Mouse (Mus musculus): ENCODE measurements around the gene Atoh8. TPM values are rescaled to one million over a fixed set of nuclear protein-coding genes. Genes with fewer than 3 reads are reported as not detected.
A peak's percentile ranks its signal among the peaks of the same experiment; 100 is the strongest.

The Atoh8 gene
- total and polyA plus RNA-seq, 3 experiments: 11.0 to 13.5 (median 12.7) TPM

DNA sequence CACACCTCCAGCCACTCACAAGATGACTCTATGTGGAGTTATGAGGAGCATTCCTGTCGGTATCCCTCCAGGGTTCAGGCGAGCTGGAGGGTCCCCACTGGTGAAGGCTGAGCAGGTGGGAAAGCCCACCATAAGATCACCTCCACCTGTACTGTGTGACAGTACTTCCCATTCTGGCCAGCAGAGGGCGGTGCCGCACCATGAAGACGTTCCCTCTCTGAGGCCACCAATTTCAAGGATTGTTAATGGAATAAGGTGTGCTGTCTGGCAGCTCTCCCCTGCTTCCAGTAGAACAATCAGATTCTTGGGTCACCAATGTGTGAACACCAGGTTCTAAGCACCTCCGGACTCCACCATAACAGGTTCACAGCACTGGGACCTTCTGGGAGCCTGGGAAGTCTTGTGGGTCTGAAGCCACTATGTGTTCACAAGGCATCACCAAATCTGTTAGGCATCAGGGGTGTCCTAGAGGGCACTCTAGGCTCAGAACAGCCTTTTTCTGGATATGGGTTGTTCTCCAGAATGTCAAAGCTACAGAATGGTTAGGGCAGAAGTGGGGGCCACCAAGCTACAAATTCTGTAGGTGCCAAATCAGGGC, 49.4 kb downstream of the Atoh8 start:
- H3K27me3 ChIP-seq (ENCODE audit: control insufficient read depth, insufficient read depth, low read length): no peaks in the 10 kb centered on the region
- intact Hi-C loops (cut with DNase I): loop anchor here (1.0 to 2.0 kb wide), 4 partner anchors 31 to 133 kb away; no protein-coding TSS in a partner anchor
- no peak overlapping the region for H3K4me3 ChIP-seq
- WGBS: 3% methylated on average over 6 of the region's 6 CpGs
- peak; percentile 79 to 91 for DNase-seq
- no peaks in the 10 kb centered on the region for H3K79me2 ChIP-seq (replicated peaks; ENCODE audit: control insufficient read depth, insufficient read depth, low read length)
- TF ChIP-seq CTCF (IDR thresholded peaks at IDR 0.05): peak; percentile 96
- peak; percentile 98 for TF ChIP-seq EP300 (IDR thresholded peaks at IDR 0.05; ENCODE audit: insufficient read depth, low read depth, low read length)
- no peak for TF ChIP-seq POLR2A (IDR thresholded peaks at IDR 0.05; ENCODE audit: insufficient read depth, low read depth, low read length)
- H3K4me1 ChIP-seq (ENCODE audit: control insufficient read depth, insufficient read depth, low read length): peaks cover 9% of the 10 kb centered on the region
- no peak overlapping the region for H3K27ac ChIP-seq
- H3K36me3 ChIP-seq (ENCODE audit: control insufficient read depth, insufficient read depth, low read length): no peaks in the 10 kb centered on the region
- no peak overlapping the region for H3K9ac ChIP-seq (ENCODE audit: low read depth, low read length)

DNA sequence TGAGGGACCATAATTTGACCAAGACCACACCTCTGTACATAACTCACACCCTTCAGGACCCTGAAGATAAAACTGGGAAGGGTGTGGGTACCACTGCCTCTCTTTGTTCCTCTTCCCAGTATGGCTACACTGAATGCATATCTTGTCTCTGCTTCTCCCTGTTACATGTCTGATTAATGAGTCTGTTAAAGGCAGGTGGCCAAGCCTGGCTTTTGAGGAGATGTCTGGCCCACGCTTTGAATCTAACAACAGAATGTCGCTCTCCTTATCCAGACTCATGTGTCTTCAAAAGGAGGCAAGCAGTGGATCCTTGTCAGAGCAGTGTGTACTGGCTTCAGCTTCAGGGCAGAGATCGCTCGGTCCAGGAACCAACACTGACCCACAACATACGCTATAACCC, 50.8 kb downstream of the Atoh8 start:
- no peaks in the 10 kb centered on the region for H3K79me2 ChIP-seq (replicated peaks; ENCODE audit: control insufficient read depth, insufficient read depth, low read length)
- TF ChIP-seq POLR2A (IDR thresholded peaks at IDR 0.05; ENCODE audit: insufficient read depth, low read depth, low read length) (no peak), CTCF (IDR thresholded peaks at IDR 0.05) (no peak), EP300 (IDR thresholded peaks at IDR 0.05; ENCODE audit: insufficient read depth, low read depth, low read length) (no peak)
- intact Hi-C loops (cut with DNase I): loop anchor here (2.0 kb wide), 1 partner anchor 134 kb away; no protein-coding TSS in a partner anchor
- no peak overlapping the region for H3K4me3 ChIP-seq
- H3K27me3 ChIP-seq (ENCODE audit: control insufficient read depth, insufficient read depth, low read length): no peaks in the 10 kb centered on the region
- H3K27ac ChIP-seq: no peak overlapping the region
- DNase-seq: no peak
- no peak overlapping the region for H3K9ac ChIP-seq (ENCODE audit: low read depth, low read length)
- peaks cover 10% of the 10 kb centered on the region for H3K4me1 ChIP-seq (ENCODE audit: control insufficient read depth, insufficient read depth, low read length)
- 93% methylated on average over 5 of the region's 5 CpGs for WGBS
- no peaks in the 10 kb centered on the region for H3K36me3 ChIP-seq (ENCODE audit: control insufficient read depth, insufficient read depth, low read length)

DNA sequence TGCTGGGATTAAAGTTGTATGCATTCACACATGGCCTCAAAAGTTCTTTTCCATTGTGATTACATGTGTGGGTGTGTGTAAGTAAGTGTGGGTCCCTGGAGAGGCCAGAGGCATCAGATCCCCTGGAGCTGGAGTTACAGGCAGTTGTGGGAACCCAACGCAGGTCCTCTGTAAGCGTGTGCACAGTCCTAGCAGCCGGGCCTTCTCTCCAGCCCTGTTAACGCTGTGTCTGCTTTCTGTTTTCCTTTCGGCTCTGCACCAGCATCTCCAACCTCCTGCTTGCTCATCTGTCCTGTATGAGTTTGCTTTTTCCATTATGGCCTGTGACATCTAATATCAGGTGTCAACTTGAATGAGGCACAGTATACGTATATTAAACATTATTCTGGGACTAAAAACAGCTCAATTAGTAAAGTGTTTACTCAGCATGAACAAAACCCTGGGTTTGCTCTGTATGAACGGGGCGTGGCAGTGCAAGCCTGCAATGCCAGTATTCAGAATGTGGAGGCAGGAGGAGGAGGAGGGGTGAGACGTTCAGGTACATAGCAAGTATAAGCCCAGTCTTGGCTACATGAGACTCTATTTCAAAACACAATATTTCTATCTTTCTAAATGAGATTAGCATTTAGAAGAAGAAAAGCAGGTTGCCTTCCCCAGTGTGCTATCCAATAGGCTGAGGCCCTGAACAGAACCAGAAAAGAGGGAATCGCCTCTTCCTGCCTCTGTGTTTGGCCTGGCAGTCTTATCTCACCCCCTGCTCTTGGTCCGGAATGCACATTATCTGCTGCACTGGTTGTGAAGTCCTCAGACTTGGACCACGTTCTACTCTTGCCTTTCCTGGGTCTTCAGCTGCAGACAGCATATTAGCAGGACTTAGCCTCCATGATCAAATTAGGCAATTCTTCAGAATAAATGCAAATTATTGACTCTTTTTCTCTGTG, 55.5 kb downstream of the Atoh8 start:
- no peak overlapping the region for H3K9ac ChIP-seq (ENCODE audit: low read depth, low read length)
- no peak overlapping the region for H3K4me3 ChIP-seq
- H3K36me3 ChIP-seq (ENCODE audit: control insufficient read depth, insufficient read depth, low read length): no peaks in the 10 kb centered on the region
- H3K79me2 ChIP-seq (replicated peaks; ENCODE audit: control insufficient read depth, insufficient read depth, low read length): no peaks in the 10 kb centered on the region
- H3K27me3 ChIP-seq (ENCODE audit: control insufficient read depth, insufficient read depth, low read length): no peaks in the 10 kb centered on the region
- 63% methylated on average over 12 of the region's 12 CpGs for WGBS
- DNase-seq: no peak
- intact Hi-C loops (cut with DNase I): no loop called here
- no peak for TF ChIP-seq EP300 (IDR thresholded peaks at IDR 0.05; ENCODE audit: insufficient read depth, low read depth, low read length)
- TF ChIP-seq CTCF (IDR thresholded peaks at IDR 0.05): no peak
- no peak for TF ChIP-seq POLR2A (IDR thresholded peaks at IDR 0.05; ENCODE audit: insufficient read depth, low read depth, low read length)
- H3K4me1 ChIP-seq (ENCODE audit: control insufficient read depth, insufficient read depth, low read length): peaks cover 2% of the 10 kb centered on the region
- H3K27ac ChIP-seq: no peak overlapping the region

DNA sequence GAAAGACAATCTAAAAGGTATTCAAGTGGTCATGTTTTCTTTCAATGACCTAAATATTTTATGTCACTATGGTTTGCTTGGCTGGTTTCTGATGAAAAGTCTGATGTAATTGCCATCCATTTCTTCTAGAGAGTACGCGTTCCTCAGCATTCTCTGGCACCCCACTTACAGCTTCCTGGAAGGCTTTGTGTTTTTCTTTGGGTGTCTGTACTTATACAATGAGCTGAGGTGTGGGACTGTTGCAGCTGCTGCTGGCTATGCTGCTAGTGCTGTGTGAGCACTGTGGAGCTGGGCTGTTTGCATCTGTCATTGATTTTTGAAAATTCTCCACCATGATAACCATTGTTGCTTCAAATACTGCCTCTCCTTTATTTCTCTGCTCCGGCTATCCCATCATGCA, 56.4 kb downstream of the Atoh8 start:
- H3K4me3 ChIP-seq: no peak overlapping the region
- no peaks in the 10 kb centered on the region for H3K36me3 ChIP-seq (ENCODE audit: control insufficient read depth, insufficient read depth, low read length)
- H3K79me2 ChIP-seq (replicated peaks; ENCODE audit: control insufficient read depth, insufficient read depth, low read length): no peaks in the 10 kb centered on the region
- intact Hi-C loops (cut with DNase I): no loop called here
- TF ChIP-seq CTCF (IDR thresholded peaks at IDR 0.05): no peak
- no peak for TF ChIP-seq POLR2A (IDR thresholded peaks at IDR 0.05; ENCODE audit: insufficient read depth, low read depth, low read length)
- TF ChIP-seq EP300 (IDR thresholded peaks at IDR 0.05; ENCODE audit: insufficient read depth, low read depth, low read length): no peak
- no peak overlapping the region for H3K27ac ChIP-seq
- no peak overlapping the region for H3K9ac ChIP-seq (ENCODE audit: low read depth, low read length)
- no peaks in the 10 kb centered on the region for H3K27me3 ChIP-seq (ENCODE audit: control insufficient read depth, insufficient read depth, low read length)
- 80% methylated on average over 3 of the region's 3 CpGs for WGBS
- no peak for DNase-seq
- H3K4me1 ChIP-seq (ENCODE audit: control insufficient read depth, insufficient read depth, low read length): peaks cover 2% of the 10 kb centered on the region

DNA sequence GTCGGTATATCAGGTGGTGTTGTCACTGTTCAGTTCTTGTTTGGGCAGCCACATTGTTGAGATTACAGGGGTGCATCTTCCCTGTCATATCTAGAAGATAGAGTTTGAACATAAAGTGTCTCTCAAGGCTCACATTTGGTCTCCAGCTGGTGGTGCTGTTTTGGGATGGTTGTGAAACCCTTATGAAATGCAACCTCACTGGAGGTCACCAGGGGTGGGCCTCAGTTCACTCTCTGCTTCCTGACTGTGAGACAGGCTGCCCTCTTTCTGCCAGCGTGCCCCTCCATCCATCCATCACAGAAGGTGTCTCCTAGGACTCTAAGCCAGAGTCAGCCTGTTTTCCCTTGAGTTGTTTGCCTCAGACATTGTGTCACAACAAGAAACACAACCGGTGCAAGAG, 58.0 kb downstream of the Atoh8 start:
- DNase-seq: no peak
- Histone ChIP-seq H3K4me1 (ENCODE audit: control insufficient read depth, insufficient read depth, low read length) (peaks cover 2% of the 10 kb centered on the region), H3K4me3 (no peak overlapping the region), H3K27ac (no peak overlapping the region), H3K79me2 (replicated peaks; ENCODE audit: control insufficient read depth, insufficient read depth, low read length) (no peaks in the 10 kb centered on the region), H3K9ac (ENCODE audit: low read depth, low read length) (no peak overlapping the region), H3K27me3 (ENCODE audit: control insufficient read depth, insufficient read depth, low read length) (no peaks in the 10 kb centered on the region), H3K36me3 (ENCODE audit: control insufficient read depth, insufficient read depth, low read length) (no peaks in the 10 kb centered on the region)
- WGBS: 71% methylated on average over 3 of the region's 3 CpGs
- intact Hi-C loops (cut with DNase I): no loop called here
- TF ChIP-seq POLR2A (IDR thresholded peaks at IDR 0.05; ENCODE audit: insufficient read depth, low read depth, low read length) (no peak), EP300 (IDR thresholded peaks at IDR 0.05; ENCODE audit: insufficient read depth, low read depth, low read length) (no peak), CTCF (IDR thresholded peaks at IDR 0.05) (no peak)

DNA sequence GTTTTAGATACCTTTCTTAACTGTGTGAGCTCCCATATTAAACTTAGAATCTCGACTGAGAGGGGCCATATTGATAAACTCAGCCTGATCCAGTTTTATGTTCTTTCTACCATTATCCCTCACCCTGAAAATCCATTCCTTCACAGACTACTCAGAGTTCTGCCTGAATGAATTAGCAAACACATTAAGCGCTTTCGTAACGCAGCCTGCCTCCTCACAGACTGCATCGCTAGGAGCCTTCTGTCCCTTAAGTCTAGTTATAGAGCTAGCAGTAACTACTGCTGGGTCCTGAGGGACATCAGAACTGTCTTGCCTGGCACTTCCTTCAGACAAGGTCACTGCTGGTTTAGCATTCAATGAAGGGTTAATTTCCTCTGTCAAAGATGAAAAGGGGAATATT, 59.4 kb downstream of the Atoh8 start:
- DNase-seq: no peak
- H3K4me1 ChIP-seq (ENCODE audit: control insufficient read depth, insufficient read depth, low read length): peaks cover 2% of the 10 kb centered on the region
- no peak overlapping the region for H3K27ac ChIP-seq
- H3K4me3 ChIP-seq: no peak overlapping the region
- H3K27me3 ChIP-seq (ENCODE audit: control insufficient read depth, insufficient read depth, low read length): no peaks in the 10 kb centered on the region
- no peaks in the 10 kb centered on the region for H3K36me3 ChIP-seq (ENCODE audit: control insufficient read depth, insufficient read depth, low read length)
- intact Hi-C loops (cut with DNase I): no loop called here
- H3K9ac ChIP-seq (ENCODE audit: low read depth, low read length): no peak overlapping the region
- TF ChIP-seq EP300 (IDR thresholded peaks at IDR 0.05; ENCODE audit: insufficient read depth, low read depth, low read length) (no peak), POLR2A (IDR thresholded peaks at IDR 0.05; ENCODE audit: insufficient read depth, low read depth, low read length) (no peak), CTCF (IDR thresholded peaks at IDR 0.05) (no peak)
- 83% methylated on average over 5 of the region's 5 CpGs for WGBS
- no peaks in the 10 kb centered on the region for H3K79me2 ChIP-seq (replicated peaks; ENCODE audit: control insufficient read depth, insufficient read depth, low read length)
